Mouse (Mus musculus) embryonic facial prominence, embryonic 14.5 days (tissue): ENCODE data around the gene Col18a1. TPM values are rescaled to one million over a fixed set of nuclear protein-coding genes. Genes with fewer than 3 reads are reported as not detected.

Experiments
- ATAC-seq: fragments of 200-750 bp; cut with Nextera tagmentation; 2 replicates; pipeline ENCODE4 v1.8.0; 2017; ENCODE audit warnings: low read depth, moderate number of reproducible peaks, moderate TSS enrichment
- DNase-seq: peaks from one replicate; pipeline ENCODE4 v3.0.0-alpha.2; 2015; ENCODE audit warnings: low spot score
- H3K27ac ChIP-seq: fragments of 300-500 bp; sonication (generic); replicated peaks from 2 replicates; pipeline ENCODE4 v1.5.1; 2014; ENCODE audit warnings: low read depth, mild to moderate bottlenecking, low read length, moderate library complexity
- H3K27me3 ChIP-seq: fragments of 300-500 bp; sonication (generic); replicated peaks from 2 replicates; pipeline ENCODE4 v1.6.1; 2014; ENCODE audit warnings: low read length; ENCODE audit not compliant: control insufficient read depth, insufficient read depth
- H3K36me3 ChIP-seq: fragments of 300-500 bp; sonication (generic); 2 replicates; pipeline ENCODE4 v1.6.1; 2014; ENCODE audit warnings: low read length, mixed read lengths; ENCODE audit not compliant: control insufficient read depth, insufficient read depth
- H3K4me1 ChIP-seq: fragments of 300-500 bp; sonication (generic); 2 replicates; pipeline ENCODE4 v1.6.1; 2014; ENCODE audit warnings: antibody characterized with exemption, low read length; ENCODE audit not compliant: control insufficient read depth, insufficient read depth
- H3K4me2 ChIP-seq: fragments of 300-500 bp; sonication (generic); 2 replicates; pipeline ENCODE4 v1.6.1; 2014; ENCODE audit warnings: low read depth, mild to moderate bottlenecking, low read length, moderate library complexity, mixed read lengths
- H3K4me3 ChIP-seq: fragments of 300-500 bp; sonication (generic); 2 replicates; pipeline ENCODE4 v1.5.1; 2014; ENCODE audit warnings: low read depth, mild to moderate bottlenecking, low read length
- H3K9ac ChIP-seq: fragments of 300-500 bp; sonication (generic); 2 replicates; pipeline ENCODE4 v1.6.1; 2014; ENCODE audit warnings: low read depth, mild to moderate bottlenecking, low read length, moderate library complexity, mixed read lengths
- H3K9me3 ChIP-seq: fragments of 300-500 bp; sonication (generic); 2 replicates; pipeline ENCODE4 v1.6.1; 2016; ENCODE audit warnings: low read length; ENCODE audit not compliant: control insufficient read depth
- WGBS: fragments of 180-500 bp; shearing (Covaris S2); extraction: QIAGEN DNeasy Blood & Tissue Kit; methylation state at CpG from one replicate; pipeline ENCODE4 v1.1.7; 2014; 5-methylcytosine and 5-hydroxymethylcytosine counted together
- polyA plus RNA-seq: library from polyadenylated mRNA; unstranded; fragments of >200 nt; fragmentation: Nextera tagmentation; extraction: Ambion mirVana; gene quantifications from 2 replicates; pipeline ENCODE4 v1.2.1, GENCODE M21; 2014

The Col18a1 gene
- polyA plus RNA-seq, 1 experiment from 2014 or later, result 77.8 TPM

- H3K9ac ChIP-seq, result 0 out of 2 replicates have a peak overlapping the region, but pooled peaks have one; percentile 14
- 60% methylated on average over 8 of the region's 8 CpGs for WGBS
- 0 out of 2 replicates have a peak overlapping the region, but pooled peaks have one; percentile 23 for H3K4me2 ChIP-seq
Observed at GRCm38 (mm10) chr10:77089336-77089735, 77.0 kb downstream of the Col18a1 start.

GRCm38 (mm10) chr10:77084568-77084967, 81.8 kb downstream of the Col18a1 start:
- no peaks in the 10 kb centered on the region; the same call in 1 of the 2 replicates for H3K4me1 ChIP-seq
- WGBS, result 60% methylated on average over 1 of the region's 1 CpGs
- DNase-seq, result peak; percentile 12

More at GRCm38 (mm10) chr10:77089336-77089735, 77.0 kb downstream of the Col18a1 start:
- DNase-seq, result peak; percentile 68
- Histone ChIP-seq H3K4me1 (no peaks in the 10 kb centered on the region; the same call in 1 of the 2 replicates), H3K36me3 (no peaks in the 10 kb centered on the region), H3K9me3 (peaks cover 11% of the 10 kb centered on the region), H3K27me3 (no peaks in the 10 kb centered on the region), H3K27ac (0 out of 2 replicates have a peak overlapping the region, but pooled peaks have one; percentile 21), H3K4me3 (no peak overlapping the region)
- peak; percentile 59; the same call in 1 of the 2 replicates for ATAC-seq

GRCm38 (mm10) chr10:77082921-77083320, 83.4 kb downstream of the Col18a1 start:
- Histone ChIP-seq H3K4me1 (no peaks in the 10 kb centered on the region), H3K9ac (no peak overlapping the region), H3K27ac (no peak overlapping the region), H3K4me2 (no peak overlapping the region), H3K27me3 (no peaks in the 10 kb centered on the region), H3K36me3 (no peaks in the 10 kb centered on the region), H3K9me3 (no peaks in the 10 kb centered on the region), H3K4me3 (no peak overlapping the region)
- 58% methylated on average over 5 of the region's 5 CpGs for WGBS
- DNase-seq, result no peak
- ATAC-seq, result no peak

More at GRCm38 (mm10) chr10:77084568-77084967, 81.8 kb downstream of the Col18a1 start:
- H3K9me3 ChIP-seq, result no peaks in the 10 kb centered on the region
- no peaks in the 10 kb centered on the region for H3K27me3 ChIP-seq
- no peaks in the 10 kb centered on the region for H3K36me3 ChIP-seq
- no peak overlapping the region for H3K4me2 ChIP-seq
- H3K27ac ChIP-seq, result no peak overlapping the region
- no peak overlapping the region for H3K9ac ChIP-seq
- no peak for ATAC-seq
- H3K4me3 ChIP-seq, result no peak overlapping the region

GRCm38 (mm10) chr10:77082453-77082852, 83.9 kb downstream of the Col18a1 start:
- WGBS, result 11% methylated on average over 3 of the region's 3 CpGs
- no peak overlapping the region for H3K4me3 ChIP-seq
- ATAC-seq (peak; percentile 42; the same call in 1 of the 2 replicates), DNase-seq (peak; percentile 81)
- no peaks in the 10 kb centered on the region for H3K36me3 ChIP-seq
- H3K9ac ChIP-seq, result no peak overlapping the region
- no peak overlapping the region for H3K4me2 ChIP-seq
- H3K27ac ChIP-seq, result no peak overlapping the region
- H3K4me1 ChIP-seq, result no peaks in the 10 kb centered on the region
- H3K27me3 ChIP-seq, result no peaks in the 10 kb centered on the region
- no peaks in the 10 kb centered on the region for H3K9me3 ChIP-seq

GRCm38 (mm10) chr10:77078961-77079360, 87.4 kb downstream of the Col18a1 start:
- H3K9ac ChIP-seq, result no peak overlapping the region
- WGBS, result 79% methylated on average over 8 of the region's 8 CpGs
- no peak overlapping the region for H3K4me2 ChIP-seq
- no peaks in the 10 kb centered on the region for H3K27me3 ChIP-seq
- ATAC-seq (no peak), DNase-seq (no peak)
- H3K27ac ChIP-seq, result no peak overlapping the region
- H3K36me3 ChIP-seq, result no peaks in the 10 kb centered on the region
- H3K4me3 ChIP-seq, result no peak overlapping the region
- no peaks in the 10 kb centered on the region for H3K9me3 ChIP-seq
- no peaks in the 10 kb centered on the region for H3K4me1 ChIP-seq

- no peak overlapping the region for H3K9ac ChIP-seq
- WGBS, result 96% methylated on average over 4 of the region's 4 CpGs
Observed at GRCm38 (mm10) chr10:77078456-77078855, 87.9 kb downstream of the Col18a1 start.

GRCm38 (mm10) chr10:77074276-77074974, 91.9 kb downstream of the Col18a1 start:
- Histone ChIP-seq H3K9ac (no peak overlapping the region), H3K4me1 (no peaks in the 10 kb centered on the region), H3K4me2 (no peak overlapping the region), H3K4me3 (no peak overlapping the region), H3K27ac (no peak overlapping the region), H3K27me3 (no peaks in the 10 kb centered on the region), H3K9me3 (no peaks in the 10 kb centered on the region), H3K36me3 (no peaks in the 10 kb centered on the region)
- DNase-seq, result no peak
- no peak for ATAC-seq
- 85% methylated on average over 4 of the region's 4 CpGs for WGBS

More at GRCm38 (mm10) chr10:77078456-77078855, 87.9 kb downstream of the Col18a1 start:
- no peaks in the 10 kb centered on the region for H3K36me3 ChIP-seq
- H3K27me3 ChIP-seq, result no peaks in the 10 kb centered on the region
- no peaks in the 10 kb centered on the region for H3K9me3 ChIP-seq
- no peak overlapping the region for H3K4me3 ChIP-seq
- no peak overlapping the region for H3K4me2 ChIP-seq
- no peak overlapping the region for H3K27ac ChIP-seq
- no peaks in the 10 kb centered on the region for H3K4me1 ChIP-seq
- ATAC-seq (no peak), DNase-seq (no peak)

GRCm38 (mm10) chr10:77070072-77070471, 96.3 kb downstream of the Col18a1 start:
- Histone ChIP-seq H3K9me3 (no peaks in the 10 kb centered on the region), H3K4me2 (no peak overlapping the region), H3K27me3 (no peaks in the 10 kb centered on the region), H3K4me3 (no peak overlapping the region), H3K36me3 (no peaks in the 10 kb centered on the region), H3K9ac (no peak overlapping the region), H3K27ac (no peak overlapping the region), H3K4me1 (no peaks in the 10 kb centered on the region)
- 50% methylated on average over 4 of the region's 4 CpGs for WGBS
- ATAC-seq (peak; percentile 67; the same call in 1 of the 2 replicates), DNase-seq (peak; percentile 32)

GRCm38 (mm10) chr10:77068469-77068868, 97.9 kb downstream of the Col18a1 start:
- Histone ChIP-seq H3K9ac (no peak overlapping the region), H3K27ac (no peak overlapping the region), H3K36me3 (no peaks in the 10 kb centered on the region), H3K9me3 (no peaks in the 10 kb centered on the region), H3K4me2 (no peak overlapping the region), H3K4me1 (no peaks in the 10 kb centered on the region), H3K27me3 (no peaks in the 10 kb centered on the region), H3K4me3 (no peak overlapping the region)
- WGBS, result 86% methylated on average over 7 of the region's 7 CpGs
- no peak for DNase-seq
- no peak for ATAC-seq
